Mouse (Mus musculus) testis, adult 2 months (tissue): ENCODE results near the gene Syna.

Experiments used
- CTCF ChIP-seq: fragments of 200-500 bp; IDR thresholded peaks from 2 replicates; pipeline ENCODE4 v1.5.1; 2012; ENCODE audit warnings: low read depth, mild to moderate bottlenecking, inconsistent platforms, low read length, moderate library complexity; ENCODE audit not compliant: control insufficient read depth, insufficient read depth, insufficient replicate concordance
- POLR2A ChIP-seq: fragments of 200-500 bp; IDR thresholded peaks from 2 replicates; pipeline ENCODE4 v1.6.1; 2012; ENCODE audit warnings: low read depth, mild to moderate bottlenecking, inconsistent platforms, low read length, moderate library complexity; ENCODE audit not compliant: control insufficient read depth

DNA sequence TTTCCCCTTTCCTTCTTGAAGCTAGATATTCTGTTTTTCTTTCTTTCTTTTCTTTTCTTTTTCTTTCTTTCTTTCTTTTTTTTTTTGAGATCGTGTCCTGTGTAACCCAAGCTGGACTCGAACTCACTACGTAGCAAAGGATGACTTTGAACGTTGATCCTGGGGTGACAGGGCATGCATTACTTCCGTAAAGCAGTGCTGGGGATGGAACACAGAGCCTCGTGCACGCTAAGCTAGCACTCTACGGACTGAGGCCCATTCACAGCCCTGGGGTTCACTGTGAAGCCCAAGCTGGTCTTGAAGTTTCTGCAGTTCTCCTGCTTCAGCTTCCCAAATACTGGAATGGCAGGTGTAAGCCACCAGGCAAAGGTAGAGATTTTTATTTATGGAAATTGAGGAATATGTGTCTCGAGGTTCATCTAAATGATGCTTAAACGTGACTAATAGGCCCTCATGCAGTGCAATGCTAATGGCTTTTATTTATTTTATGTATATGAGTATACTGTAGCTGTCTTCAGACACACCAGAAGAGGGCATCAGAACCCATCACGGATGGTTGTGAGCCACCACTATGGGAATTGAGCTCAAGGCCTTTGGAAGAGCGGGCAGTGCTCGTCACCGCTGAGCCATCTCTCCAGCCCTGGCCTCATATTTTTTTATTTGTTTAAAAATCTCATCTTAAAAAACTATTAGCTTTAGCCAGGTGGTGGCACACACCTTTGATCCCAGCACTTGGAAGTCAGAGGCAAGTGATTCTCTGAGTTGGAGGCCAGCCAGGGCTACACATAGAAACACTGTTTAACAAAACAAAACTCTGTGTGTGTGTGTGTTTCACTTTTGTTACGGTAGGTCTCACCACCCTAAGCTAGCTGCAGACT is 23.3 kb upstream of the Syna start:
- TF ChIP-seq CTCF (no peak), POLR2A (no peak)
